Mouse (Mus musculus): ENCODE data around the gene Nags. TPM values are rescaled to one million over a fixed set of nuclear protein-coding genes. Genes with fewer than 3 reads are reported as not detected.

The Nags gene
- polyA plus RNA-seq, 1 experiment from 2014 or later, result not detected

GRCm38 (mm10) chr11:102168689-102169088 is 23.4 kb downstream of the Nags start:
- H3K9ac ChIP-seq (replicated peaks; ENCODE audit: low read depth, low read length), result no peak overlapping the region
- H3K27ac ChIP-seq (ENCODE audit: low read depth, low read length), result no peak overlapping the region
- peaks cover 23% of the 10 kb centered on the region for H3K36me3 ChIP-seq (ENCODE audit: control insufficient read depth, insufficient read depth, low read length)
- H3K4me1 ChIP-seq (ENCODE audit: control insufficient read depth, insufficient read depth, low read length), result no peaks in the 10 kb centered on the region
- 88% methylated on average over 5 of the region's 5 CpGs for WGBS
- H3K27me3 ChIP-seq (ENCODE audit: control insufficient read depth, insufficient read depth, low read length), result no peaks in the 10 kb centered on the region
- no peak overlapping the region for H3K4me3 ChIP-seq (ENCODE audit: low read depth, low read length)
- ATAC-seq (ENCODE audit: low read depth), result no peak
- H3K4me2 ChIP-seq (ENCODE audit: low read depth, low read length), result no peak overlapping the region
- H3K9me3 ChIP-seq (ENCODE audit: control insufficient read depth, low read length), result no peaks in the 10 kb centered on the region

DNA sequence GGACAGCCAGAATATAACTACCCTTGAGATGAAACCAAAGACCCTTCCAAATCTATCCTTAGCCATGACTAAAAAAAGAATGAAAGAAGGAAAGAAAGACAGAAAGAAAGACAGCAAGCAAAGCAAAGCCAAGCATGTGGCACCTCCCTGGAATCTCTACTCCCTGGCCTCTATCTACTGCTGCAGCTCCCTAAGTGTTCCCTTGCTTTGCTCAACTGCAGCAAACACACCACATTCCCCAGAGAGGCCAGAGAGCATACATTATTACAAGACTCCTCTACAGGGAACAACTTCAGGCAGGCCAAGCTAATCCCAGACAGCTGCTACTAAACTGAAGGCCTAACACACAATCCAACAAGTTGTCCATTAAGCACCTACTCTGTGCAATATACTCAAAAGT is 34.5 kb downstream of the Nags start:
- no peak for ATAC-seq (ENCODE audit: low read depth)
- Histone ChIP-seq H3K4me1 (ENCODE audit: control insufficient read depth, insufficient read depth, low read length) (peaks cover 5% of the 10 kb centered on the region), H3K36me3 (ENCODE audit: control insufficient read depth, insufficient read depth, low read length) (peaks cover 34% of the 10 kb centered on the region), H3K9ac (replicated peaks; ENCODE audit: low read depth, low read length) (no peak overlapping the region), H3K27ac (ENCODE audit: low read depth, low read length) (no peak overlapping the region), H3K27me3 (ENCODE audit: control insufficient read depth, insufficient read depth, low read length) (no peaks in the 10 kb centered on the region), H3K9me3 (ENCODE audit: control insufficient read depth, low read length) (no peaks in the 10 kb centered on the region), H3K4me2 (ENCODE audit: low read depth, low read length) (no peak overlapping the region), H3K4me3 (ENCODE audit: low read depth, low read length) (no peak overlapping the region)

- H3K36me3 ChIP-seq (ENCODE audit: control insufficient read depth, insufficient read depth, low read length), result peaks cover 19% of the 10 kb centered on the region
- H3K9me3 ChIP-seq (ENCODE audit: control insufficient read depth, low read length), result no peaks in the 10 kb centered on the region
- peak overlapping the region; percentile 72 for H3K4me2 ChIP-seq (ENCODE audit: low read depth, low read length)
- no peaks in the 10 kb centered on the region for H3K27me3 ChIP-seq (ENCODE audit: control insufficient read depth, insufficient read depth, low read length)
- H3K9ac ChIP-seq (replicated peaks; ENCODE audit: low read depth, low read length), result peak overlapping the region; percentile 90
- 5% methylated on average over 7 of the region's 7 CpGs for WGBS
- no peak for ATAC-seq (ENCODE audit: low read depth)
- peak overlapping the region; percentile 78 for H3K4me3 ChIP-seq (ENCODE audit: low read depth, low read length)
- peaks cover 5% of the 10 kb centered on the region for H3K4me1 ChIP-seq (ENCODE audit: control insufficient read depth, insufficient read depth, low read length)
- peak overlapping the region; percentile 96 for H3K27ac ChIP-seq (ENCODE audit: low read depth, low read length)
These were observed 38.9 kb downstream of the Nags start for GRCm38 (mm10) chr11:102184253-102184645.

GRCm38 (mm10) chr11:102184646-102185495 is 39.6 kb downstream of the Nags start, which contains the start of gene Lsm12:
TSS of gene Lsm12 (minus strand) at chr11:102185296.
- Histone ChIP-seq H3K36me3 (ENCODE audit: control insufficient read depth, insufficient read depth, low read length) (peaks cover 17% of the 10 kb centered on the region), H3K27ac (ENCODE audit: low read depth, low read length) (peak within 1 kb of the TSS; percentile 96), H3K4me3 (ENCODE audit: low read depth, low read length) (peak within 1 kb of the TSS; percentile 78), H3K9ac (replicated peaks; ENCODE audit: low read depth, low read length) (peak within 1 kb of the TSS; percentile 90), H3K4me1 (ENCODE audit: control insufficient read depth, insufficient read depth, low read length) (peaks cover 5% of the 10 kb centered on the region), H3K4me2 (ENCODE audit: low read depth, low read length) (peak within 1 kb of the TSS; percentile 72), H3K9me3 (ENCODE audit: control insufficient read depth, low read length) (no peaks in the 10 kb centered on the region), H3K27me3 (ENCODE audit: control insufficient read depth, insufficient read depth, low read length) (no peaks in the 10 kb centered on the region)
- under 1% methylated on average over 69 of the region's 70 CpGs for WGBS
- peak; percentile 86 for ATAC-seq (ENCODE audit: low read depth)

DNA sequence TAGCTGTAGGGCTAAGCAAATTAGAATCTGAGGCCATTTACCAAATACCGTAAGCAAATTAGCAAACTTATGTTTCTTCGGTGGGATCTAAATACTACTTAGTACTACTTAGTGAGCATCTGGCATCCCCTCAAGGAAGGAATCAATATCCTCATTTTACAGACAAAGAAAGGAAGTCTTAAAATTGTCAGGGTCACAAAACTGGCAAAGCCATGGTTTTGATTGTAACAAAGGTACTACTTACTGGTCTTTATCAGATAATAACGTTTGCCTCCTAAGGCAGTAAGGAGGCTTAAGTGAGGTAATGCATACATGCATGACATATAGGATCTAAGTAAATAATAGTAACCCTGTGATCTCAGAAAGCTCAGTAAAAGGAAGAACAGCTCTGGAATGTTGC is 40.4 kb downstream of the Nags start:
- Histone ChIP-seq H3K9me3 (ENCODE audit: control insufficient read depth, low read length) (no peaks in the 10 kb centered on the region), H3K27ac (ENCODE audit: low read depth, low read length) (peak overlapping the region; percentile 96; the same call in 1 of the 2 replicates), H3K36me3 (ENCODE audit: control insufficient read depth, insufficient read depth, low read length) (peaks cover 15% of the 10 kb centered on the region), H3K4me2 (ENCODE audit: low read depth, low read length) (peak overlapping the region; percentile 72), H3K4me3 (ENCODE audit: low read depth, low read length) (peak overlapping the region; percentile 78; the same call in 1 of the 2 replicates), H3K27me3 (ENCODE audit: control insufficient read depth, insufficient read depth, low read length) (no peaks in the 10 kb centered on the region), H3K4me1 (ENCODE audit: control insufficient read depth, insufficient read depth, low read length) (peaks cover 5% of the 10 kb centered on the region), H3K9ac (replicated peaks; ENCODE audit: low read depth, low read length) (peak overlapping the region; percentile 90; the same call in 1 of the 2 replicates)
- no peak for ATAC-seq (ENCODE audit: low read depth)
- WGBS, result 53% methylated on average over 3 of the region's 3 CpGs

DNA sequence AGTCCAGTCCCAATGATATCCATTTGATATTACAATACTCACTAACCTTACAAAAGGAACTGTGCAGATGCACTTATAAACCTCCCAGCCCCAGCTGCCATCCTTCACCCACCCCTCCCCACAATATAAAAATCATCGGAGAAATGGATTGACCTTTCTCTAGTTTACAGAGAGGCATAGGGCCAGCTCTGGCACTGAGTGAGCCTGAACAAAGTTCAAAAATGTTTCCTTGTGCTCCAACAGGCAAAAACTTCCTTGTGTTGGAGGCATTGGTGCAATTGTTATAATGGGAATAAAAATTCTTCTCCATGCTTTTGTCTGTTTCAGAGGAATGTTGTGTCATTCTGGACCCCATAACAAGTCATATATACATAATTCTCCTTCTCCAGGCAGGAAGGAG is 40.9 kb downstream of the Nags start:
- Histone ChIP-seq H3K4me1 (ENCODE audit: control insufficient read depth, insufficient read depth, low read length) (peaks cover 10% of the 10 kb centered on the region), H3K27ac (ENCODE audit: low read depth, low read length) (no peak overlapping the region; the same call in 1 of the 2 replicates), H3K36me3 (ENCODE audit: control insufficient read depth, insufficient read depth, low read length) (peaks cover 10% of the 10 kb centered on the region), H3K4me2 (ENCODE audit: low read depth, low read length) (no peak overlapping the region), H3K9me3 (ENCODE audit: control insufficient read depth, low read length) (no peaks in the 10 kb centered on the region), H3K9ac (replicated peaks; ENCODE audit: low read depth, low read length) (no peak overlapping the region), H3K4me3 (ENCODE audit: low read depth, low read length) (no peak overlapping the region), H3K27me3 (ENCODE audit: control insufficient read depth, insufficient read depth, low read length) (no peaks in the 10 kb centered on the region)
- 81% methylated on average over 1 of the region's 1 CpGs for WGBS
- no peak for ATAC-seq (ENCODE audit: low read depth)

DNA sequence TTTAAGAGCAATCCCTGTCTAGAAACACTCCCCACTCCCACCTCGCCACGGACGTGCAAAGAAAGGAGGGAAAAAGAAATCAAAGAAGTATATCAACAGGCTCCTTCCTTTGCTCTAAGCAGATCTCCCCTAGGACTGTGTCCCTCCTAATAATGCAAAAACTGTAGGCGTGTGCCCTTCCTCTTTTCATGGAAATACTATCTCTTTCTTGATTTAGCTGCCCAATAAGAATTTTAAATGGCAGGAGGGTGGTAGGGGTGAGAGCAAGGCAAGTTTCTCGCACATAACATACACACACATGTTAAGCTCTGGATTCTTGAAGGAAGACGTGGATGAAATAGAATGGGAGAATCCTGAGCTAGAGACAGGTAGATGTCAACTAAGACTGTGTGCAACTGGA is 43.7 kb downstream of the Nags start:
- peaks cover 10% of the 10 kb centered on the region for H3K4me1 ChIP-seq (ENCODE audit: control insufficient read depth, insufficient read depth, low read length)
- H3K9ac ChIP-seq (replicated peaks; ENCODE audit: low read depth, low read length), result peak overlapping the region; percentile 65
- 0 out of 2 replicates have a peak overlapping the region, but pooled peaks have one; percentile 10 for H3K27ac ChIP-seq (ENCODE audit: low read depth, low read length)
- peak overlapping the region; percentile 59 for H3K4me3 ChIP-seq (ENCODE audit: low read depth, low read length)
- H3K4me2 ChIP-seq (ENCODE audit: low read depth, low read length), result peak overlapping the region; percentile 54
- no peaks in the 10 kb centered on the region; the same call in 1 of the 2 replicates for H3K36me3 ChIP-seq (ENCODE audit: control insufficient read depth, insufficient read depth, low read length)
- WGBS, result 75% methylated on average over 6 of the region's 6 CpGs
- H3K9me3 ChIP-seq (ENCODE audit: control insufficient read depth, low read length), result no peaks in the 10 kb centered on the region
- ATAC-seq (ENCODE audit: low read depth), result no peak
- no peaks in the 10 kb centered on the region for H3K27me3 ChIP-seq (ENCODE audit: control insufficient read depth, insufficient read depth, low read length)

DNA sequence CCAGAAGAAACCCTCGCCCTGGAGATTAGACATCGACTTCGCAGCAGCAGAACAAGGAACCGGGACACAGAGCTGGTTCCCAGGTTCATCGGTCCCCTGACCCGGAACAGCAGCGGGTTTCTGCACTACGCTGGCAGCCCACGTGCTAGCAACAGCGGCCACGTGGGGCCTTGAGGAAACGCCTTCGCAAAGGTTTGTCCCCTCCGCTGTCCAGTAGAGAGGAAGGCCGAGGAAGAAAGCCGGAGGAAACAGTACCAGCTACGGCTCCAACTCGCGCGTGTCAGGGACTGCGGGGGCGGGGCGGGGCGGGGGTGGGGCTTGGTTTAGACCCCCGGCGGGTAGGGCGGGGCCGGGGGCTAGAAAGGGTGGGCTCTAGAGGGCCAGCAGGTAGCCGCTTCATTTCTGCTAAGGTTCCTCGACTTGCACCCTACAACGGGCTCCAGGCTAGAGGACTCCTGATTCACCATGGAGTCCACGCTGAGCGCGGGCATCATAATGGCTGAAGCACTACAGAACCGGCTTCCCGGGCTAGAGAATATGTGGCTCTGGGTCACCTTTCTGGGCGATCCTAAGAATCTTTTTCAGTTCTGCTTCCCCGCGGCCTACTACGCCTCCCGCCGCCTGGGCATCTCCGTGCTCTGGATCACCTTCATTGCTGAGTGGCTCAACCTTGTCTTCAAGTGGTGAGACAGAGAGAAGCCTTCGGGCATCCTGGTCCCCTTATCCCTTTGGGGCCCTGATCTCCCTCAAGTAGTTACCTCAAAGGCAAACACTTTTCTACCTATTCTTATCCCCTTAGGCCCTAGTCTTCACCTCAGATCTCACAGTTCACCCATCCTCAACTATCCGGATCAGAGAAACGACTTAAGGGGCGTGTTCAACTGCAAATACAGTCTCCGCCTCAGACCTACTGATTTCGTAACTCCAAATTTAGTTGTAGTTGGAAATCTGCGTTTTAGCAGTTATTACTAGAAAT is 44.4 kb downstream of the Nags start, which contains the start of gene G6pc3:
TSS of gene G6pc3 (plus strand) at position 160 of the 976 bp plus-strand sequence.
- peaks cover 6% of the 10 kb centered on the region for H3K4me1 ChIP-seq (ENCODE audit: control insufficient read depth, insufficient read depth, low read length)
- ATAC-seq (ENCODE audit: low read depth), result peak; percentile 68; the same call in 1 of the 2 replicates
- no peaks in the 10 kb centered on the region; the same call in 1 of the 2 replicates for H3K36me3 ChIP-seq (ENCODE audit: control insufficient read depth, insufficient read depth, low read length)
- H3K27ac ChIP-seq (ENCODE audit: low read depth, low read length), result peak within 1 kb of the TSS; percentile 64; the same call in 1 of the 2 replicates
- H3K9me3 ChIP-seq (ENCODE audit: control insufficient read depth, low read length), result no peaks in the 10 kb centered on the region
- H3K27me3 ChIP-seq (ENCODE audit: control insufficient read depth, insufficient read depth, low read length), result no peaks in the 10 kb centered on the region
- WGBS, result 3% methylated on average over 47 of the region's 50 CpGs
- H3K9ac ChIP-seq (replicated peaks; ENCODE audit: low read depth, low read length), result peak within 1 kb of the TSS; percentile 65
- peak within 1 kb of the TSS; percentile 59 for H3K4me3 ChIP-seq (ENCODE audit: low read depth, low read length)
- H3K4me2 ChIP-seq (ENCODE audit: low read depth, low read length), result peak within 1 kb of the TSS; percentile 54
